Mouse (Mus musculus): ENCODE results near the gene Evc2. TPM values are rescaled to one million over a fixed set of nuclear protein-coding genes. Genes with fewer than 3 reads are reported as not detected.

Gene Evc2
- polyA plus RNA-seq, 1 experiment from 2014 or later = 11.5 TPM

DNA sequence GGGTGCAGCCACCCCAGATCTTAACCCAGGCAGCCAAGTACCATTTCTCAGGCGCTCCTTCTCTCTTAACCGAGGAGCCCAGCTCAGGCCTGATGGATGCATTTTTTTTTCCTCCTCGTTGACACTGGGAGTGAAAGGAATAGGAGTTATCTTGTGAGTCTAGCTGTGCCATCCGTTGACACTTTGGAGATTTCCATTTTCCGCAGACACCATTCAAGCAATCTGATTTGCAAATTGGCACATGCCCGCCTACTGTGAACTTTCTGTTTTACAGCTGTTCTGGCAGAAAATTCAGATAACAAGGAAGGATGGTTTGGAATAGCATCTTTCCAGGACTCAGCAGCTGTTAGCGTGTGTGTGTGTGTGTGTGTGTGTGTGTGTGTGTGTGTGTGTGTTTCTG lies 39.1 kb downstream of the Evc2 start:
- no peak overlapping the region for H3K4me3 ChIP-seq (replicated peaks)
- H3K4me2 ChIP-seq (replicated peaks) = no peak overlapping the region
- no peaks in the 10 kb centered on the region for H3K9me3 ChIP-seq
- H3K4me1 ChIP-seq (replicated peaks) = no peaks in the 10 kb centered on the region
- H3K9ac ChIP-seq = no peak overlapping the region
- H3K36me3 ChIP-seq = 0 out of 2 replicates have a peak, but pooled peaks cover 8% of the 10 kb centered on the region
- H3K27ac ChIP-seq = no peak overlapping the region
- ATAC-seq = no peak
- 80% methylated on average over 7 of the region's 7 CpGs for WGBS
- no peaks in the 10 kb centered on the region for H3K27me3 ChIP-seq (replicated peaks)

DNA sequence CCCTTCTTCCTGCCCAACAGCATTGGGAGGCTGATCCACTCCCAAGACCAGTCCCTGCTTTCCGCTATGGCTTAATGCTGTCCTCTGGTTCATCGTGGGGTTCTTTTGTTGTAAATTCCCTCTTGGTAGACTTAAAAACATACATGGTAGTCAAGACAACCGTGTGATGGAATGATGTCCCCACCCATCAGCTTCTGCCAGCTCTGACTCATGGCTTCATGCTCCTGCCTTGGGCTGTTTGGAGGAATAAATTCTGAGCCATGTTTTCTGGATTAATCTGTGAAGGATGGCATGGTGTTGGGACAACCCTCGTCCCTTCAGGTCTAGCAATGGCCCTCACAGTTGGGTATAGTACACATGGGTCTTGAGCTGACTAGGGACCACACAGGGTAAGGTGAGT lies 42.3 kb downstream of the Evc2 start:
- 88% methylated on average over 4 of the region's 4 CpGs for WGBS
- Histone ChIP-seq H3K4me3 (replicated peaks) (no peak overlapping the region), H3K9me3 (no peaks in the 10 kb centered on the region)

DNA sequence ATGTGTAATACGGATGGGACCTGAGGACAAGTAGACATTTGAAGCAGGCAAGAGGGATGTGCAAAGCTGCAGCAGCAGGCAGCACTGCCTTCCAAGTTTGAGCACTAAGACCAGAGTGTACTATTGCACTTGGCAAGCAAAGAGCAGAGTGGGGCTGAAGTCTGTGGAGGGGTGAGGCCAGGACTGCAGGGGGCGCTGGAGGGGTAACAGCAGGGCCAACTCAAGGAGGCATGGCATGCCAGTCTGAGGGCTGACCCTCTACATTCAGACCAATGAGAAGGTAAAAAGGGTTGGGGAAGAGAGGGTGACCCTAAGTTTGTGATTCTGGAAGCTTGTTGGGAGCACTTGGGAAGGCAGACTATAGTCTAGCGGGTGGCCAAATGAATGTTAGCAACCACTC lies 45.3 kb downstream of the Evc2 start:
- WGBS = 89% methylated on average over 3 of the region's 3 CpGs
- peaks cover 9% of the 10 kb centered on the region; the same call in 1 of the 2 replicates for H3K36me3 ChIP-seq

More for the DNA sequence above, 42.3 kb downstream of the Evc2 start:
- ATAC-seq = no peak
- Histone ChIP-seq H3K4me1 (replicated peaks) (no peaks in the 10 kb centered on the region), H3K9ac (no peak overlapping the region), H3K27ac (no peak overlapping the region), H3K4me2 (replicated peaks) (no peak overlapping the region), H3K27me3 (replicated peaks) (no peaks in the 10 kb centered on the region), H3K36me3 (peaks cover 4% of the 10 kb centered on the region; the same call in 1 of the 2 replicates)

DNA sequence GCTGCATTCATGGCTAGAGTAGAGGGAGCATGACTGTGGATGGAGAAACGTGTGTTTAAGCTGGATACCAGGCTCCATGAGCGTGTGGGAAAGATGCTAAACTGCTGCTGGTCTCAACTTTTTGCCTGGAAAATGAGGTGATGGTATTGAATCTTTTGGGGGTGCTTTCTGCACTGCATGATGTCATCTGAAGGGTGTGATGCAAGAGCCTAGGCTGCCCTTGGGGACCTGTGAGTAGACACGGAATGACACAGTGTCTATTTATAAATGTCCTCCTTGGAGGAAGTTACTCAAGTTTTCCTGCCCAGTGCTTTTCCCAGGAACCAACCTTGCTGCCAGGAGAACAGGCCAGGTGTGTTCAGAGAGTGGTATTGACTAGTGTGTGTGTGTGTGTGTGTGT lies 50.3 kb downstream of the Evc2 start:
- Histone ChIP-seq H3K27me3 (replicated peaks) (no peaks in the 10 kb centered on the region), H3K36me3 (peaks cover 9% of the 10 kb centered on the region; the same call in 1 of the 2 replicates), H3K4me3 (replicated peaks) (no peak overlapping the region), H3K27ac (no peak overlapping the region), H3K9ac (no peak overlapping the region), H3K4me1 (replicated peaks) (no peaks in the 10 kb centered on the region), H3K4me2 (replicated peaks) (no peak overlapping the region), H3K9me3 (no peaks in the 10 kb centered on the region)
- 85% methylated on average over 3 of the region's 3 CpGs for WGBS
- ATAC-seq = no peak

More for the DNA sequence above, 45.3 kb downstream of the Evc2 start:
- Histone ChIP-seq H3K4me2 (replicated peaks) (no peak overlapping the region), H3K9me3 (no peaks in the 10 kb centered on the region), H3K4me1 (replicated peaks) (no peaks in the 10 kb centered on the region), H3K27ac (no peak overlapping the region), H3K4me3 (replicated peaks) (no peak overlapping the region), H3K27me3 (replicated peaks) (no peaks in the 10 kb centered on the region), H3K9ac (no peak overlapping the region)
- no peak for ATAC-seq

DNA sequence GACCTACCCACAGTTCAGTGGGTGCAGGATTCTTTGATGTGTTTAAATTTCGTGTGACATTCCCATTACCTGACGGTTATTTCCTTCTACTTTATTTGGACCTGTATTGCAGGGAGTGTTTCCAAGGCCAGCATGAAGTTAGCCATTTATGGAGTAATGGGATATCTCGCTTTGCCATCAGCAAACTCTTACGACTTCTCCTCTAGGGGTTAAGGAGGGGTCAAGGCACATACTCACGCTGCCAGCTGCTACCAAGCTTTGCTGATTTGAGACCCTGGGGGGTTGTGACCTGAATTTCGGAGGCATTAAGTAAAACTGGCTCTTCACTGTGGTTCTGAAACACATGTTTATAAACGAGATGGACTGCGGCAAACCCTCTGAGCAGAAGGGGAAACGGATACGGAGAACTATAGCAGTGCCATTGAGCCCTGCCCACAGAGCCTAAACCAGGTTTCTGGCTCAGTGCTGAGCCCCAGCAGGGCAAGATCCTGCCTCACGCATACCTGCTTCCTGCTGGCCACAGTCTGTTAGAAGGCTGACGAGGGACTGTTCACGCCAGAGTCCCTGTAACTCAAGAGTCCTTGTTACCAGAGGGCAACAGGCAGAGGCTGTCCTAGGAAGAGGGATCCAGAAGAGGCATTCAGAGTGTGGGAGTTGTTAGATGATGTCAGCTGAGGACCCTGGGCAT lies 51.7 kb downstream of the Evc2 start:
- 60% methylated on average over 13 of the region's 13 CpGs for WGBS
- no peak overlapping the region for H3K27ac ChIP-seq
- no peak for ATAC-seq

DNA sequence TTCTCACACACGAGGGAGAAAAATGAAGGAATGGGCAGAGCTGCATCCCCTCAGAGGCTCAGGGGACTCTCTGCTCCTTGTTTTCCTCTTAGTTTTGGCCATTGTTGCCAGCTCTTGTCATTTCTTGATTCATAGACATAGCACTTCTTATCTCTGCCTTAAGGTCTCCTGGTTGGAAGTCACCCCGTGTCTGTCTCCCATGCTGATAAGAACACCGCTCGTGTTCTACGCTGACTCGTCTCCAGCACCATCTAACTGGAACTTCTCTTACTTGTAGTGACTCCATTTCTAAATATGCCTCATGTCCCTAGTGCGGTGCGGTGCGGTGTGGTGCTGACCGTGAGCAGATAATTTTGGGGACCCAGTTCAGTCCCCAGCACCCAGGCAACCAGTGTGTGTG lies 52.6 kb downstream of the Evc2 start:
- H3K4me2 ChIP-seq (replicated peaks) = no peak overlapping the region
- H3K9me3 ChIP-seq = no peaks in the 10 kb centered on the region
- H3K4me1 ChIP-seq (replicated peaks) = no peaks in the 10 kb centered on the region
- H3K27me3 ChIP-seq (replicated peaks) = no peaks in the 10 kb centered on the region
- 91% methylated on average over 10 of the region's 10 CpGs for WGBS
- H3K27ac ChIP-seq = no peak overlapping the region
- no peak overlapping the region for H3K9ac ChIP-seq
- H3K4me3 ChIP-seq (replicated peaks) = no peak overlapping the region
- H3K36me3 ChIP-seq = peaks cover 14% of the 10 kb centered on the region
- no peak for ATAC-seq

More for the DNA sequence above, 51.7 kb downstream of the Evc2 start:
- H3K9ac ChIP-seq = no peak overlapping the region
- H3K4me2 ChIP-seq (replicated peaks) = no peak overlapping the region
- no peaks in the 10 kb centered on the region for H3K4me1 ChIP-seq (replicated peaks)
- H3K36me3 ChIP-seq = peaks cover 10% of the 10 kb centered on the region
- H3K27me3 ChIP-seq (replicated peaks) = no peaks in the 10 kb centered on the region
- H3K4me3 ChIP-seq (replicated peaks) = no peak overlapping the region
- no peaks in the 10 kb centered on the region for H3K9me3 ChIP-seq

DNA sequence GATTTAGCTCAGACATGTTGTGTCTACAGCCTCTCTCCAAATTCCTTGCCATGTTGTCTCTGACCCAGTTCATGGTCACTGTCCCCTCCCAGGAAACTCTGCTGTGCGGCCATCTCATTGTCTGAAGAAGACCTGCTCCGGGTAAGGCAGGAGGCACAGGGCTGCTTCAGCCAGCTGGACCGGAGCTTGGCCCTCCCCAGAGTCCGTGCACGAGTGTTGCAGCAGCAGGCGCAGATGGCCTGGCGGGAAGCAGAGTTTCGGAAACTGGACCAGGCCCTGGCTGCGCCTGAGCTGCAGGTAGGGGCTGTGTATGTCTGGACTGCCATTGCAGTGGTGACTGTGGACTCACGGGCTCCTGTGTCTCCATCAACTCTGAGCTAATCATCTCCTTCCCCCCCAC lies 53.6 kb downstream of the Evc2 start:
- WGBS = 91% methylated on average over 10 of the region's 10 CpGs
- peaks cover 9% of the 10 kb centered on the region for H3K36me3 ChIP-seq

DNA sequence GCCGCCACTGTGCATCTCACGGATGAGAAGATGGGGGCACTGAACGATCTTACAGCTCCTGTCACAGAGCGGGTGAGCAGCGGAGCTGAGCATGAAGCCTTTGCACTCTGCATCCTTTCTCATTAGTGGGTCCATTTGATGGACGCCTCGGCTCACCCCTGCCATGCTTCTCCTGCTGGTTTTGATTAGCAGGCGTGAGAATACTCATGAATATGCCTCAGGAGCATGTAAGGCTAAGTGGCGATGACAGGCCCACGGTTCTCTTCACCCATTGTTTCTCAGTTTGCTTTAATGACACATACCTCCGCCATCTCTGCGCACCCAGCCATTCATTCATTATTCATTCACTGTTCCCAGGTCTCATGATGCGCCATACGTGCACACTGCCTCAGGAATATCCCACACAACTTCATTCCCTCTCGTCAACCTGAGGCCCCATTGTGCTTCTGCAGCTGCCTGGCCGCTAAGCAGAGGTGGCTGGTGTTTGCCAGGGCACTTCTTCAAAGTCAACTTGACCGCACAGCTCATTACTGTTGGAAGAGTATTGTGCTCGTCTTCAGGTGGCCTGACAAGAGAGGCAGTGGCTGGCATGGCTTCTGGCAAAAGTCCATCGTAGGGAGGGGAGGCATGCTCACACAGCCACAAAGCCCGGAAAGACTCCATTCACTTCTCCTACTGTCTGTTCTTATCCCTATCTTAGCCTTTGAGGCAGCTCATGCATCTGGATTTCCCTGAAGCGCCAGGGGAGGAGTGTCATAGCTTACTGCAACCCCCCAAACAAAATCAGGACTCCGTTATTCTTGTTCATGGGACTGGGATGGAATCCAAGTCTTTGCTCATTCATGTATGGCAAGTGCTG lies 57.1 kb downstream of the Evc2 start:
- H3K27ac ChIP-seq = no peak overlapping the region
- 89% methylated on average over 22 of the region's 22 CpGs for WGBS
- no peak for ATAC-seq
- no peaks in the 10 kb centered on the region for H3K4me1 ChIP-seq (replicated peaks)
- H3K36me3 ChIP-seq = peaks cover 5% of the 10 kb centered on the region; the same call in 1 of the 2 replicates
- no peak overlapping the region for H3K9ac ChIP-seq
- no peak overlapping the region for H3K4me2 ChIP-seq (replicated peaks)
- no peaks in the 10 kb centered on the region for H3K9me3 ChIP-seq
- H3K27me3 ChIP-seq (replicated peaks) = no peaks in the 10 kb centered on the region
- no peak overlapping the region for H3K4me3 ChIP-seq (replicated peaks)

More for the DNA sequence above, 53.6 kb downstream of the Evc2 start:
- Histone ChIP-seq H3K4me3 (replicated peaks) (no peak overlapping the region), H3K27ac (no peak overlapping the region), H3K27me3 (replicated peaks) (no peaks in the 10 kb centered on the region), H3K9me3 (no peaks in the 10 kb centered on the region), H3K4me2 (replicated peaks) (no peak overlapping the region), H3K9ac (no peak overlapping the region), H3K4me1 (replicated peaks) (no peaks in the 10 kb centered on the region)
- ATAC-seq = no peak

DNA sequence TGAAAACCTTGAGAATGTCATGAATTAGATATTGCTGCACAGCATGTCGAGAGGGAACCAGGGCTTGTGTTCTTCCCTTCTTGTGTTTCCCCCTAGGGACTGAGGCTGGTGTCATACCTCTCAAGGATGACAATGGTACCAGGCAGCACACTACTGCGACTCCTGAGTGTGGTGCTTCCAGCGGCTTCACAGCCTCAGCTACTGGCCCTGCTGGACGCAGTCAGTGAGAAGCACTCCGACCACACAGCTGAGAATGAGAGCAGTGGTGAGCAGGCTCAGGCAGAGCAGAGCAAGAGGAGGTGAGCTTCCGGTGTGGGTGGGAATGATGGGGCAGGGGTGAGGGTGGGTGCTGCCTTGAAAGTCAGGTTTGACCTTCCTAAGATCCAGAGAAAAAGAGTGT lies 80.7 kb downstream of the Evc2 start:
- Histone ChIP-seq H3K9ac (no peak overlapping the region), H3K4me3 (replicated peaks) (no peak overlapping the region), H3K9me3 (no peaks in the 10 kb centered on the region), H3K27ac (no peak overlapping the region), H3K4me2 (replicated peaks) (no peak overlapping the region), H3K27me3 (replicated peaks) (no peaks in the 10 kb centered on the region), H3K4me1 (replicated peaks) (no peaks in the 10 kb centered on the region), H3K36me3 (0 out of 2 replicates have a peak, but pooled peaks cover 2% of the 10 kb centered on the region)
- no peak for ATAC-seq
- 89% methylated on average over 6 of the region's 6 CpGs for WGBS

DNA sequence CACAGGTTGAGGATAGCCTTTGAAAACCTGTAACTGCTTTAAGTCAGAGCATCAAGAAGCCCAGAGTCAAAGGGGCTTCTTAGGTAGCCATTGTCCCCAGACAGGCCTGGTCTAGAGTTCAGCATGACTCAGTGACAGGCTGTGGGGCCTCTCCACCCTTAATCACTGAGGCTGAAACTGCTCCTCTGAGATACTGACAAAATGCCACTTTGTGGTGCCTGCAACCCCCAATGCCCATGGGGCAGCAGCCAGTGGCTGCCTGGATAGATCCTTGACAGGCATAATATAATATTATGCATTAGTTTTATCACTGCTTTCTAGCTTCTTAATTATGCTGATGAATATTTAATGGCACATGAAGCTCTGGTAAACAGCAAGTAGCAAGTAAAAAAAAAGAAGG lies 88.9 kb downstream of the Evc2 start:
- no peaks in the 10 kb centered on the region for H3K9me3 ChIP-seq
- H3K9ac ChIP-seq = no peak overlapping the region
- H3K27ac ChIP-seq = no peak overlapping the region
- H3K36me3 ChIP-seq = no peaks in the 10 kb centered on the region
- H3K27me3 ChIP-seq (replicated peaks) = no peaks in the 10 kb centered on the region
- H3K4me3 ChIP-seq (replicated peaks) = no peak overlapping the region
- no peak overlapping the region for H3K4me2 ChIP-seq (replicated peaks)
- H3K4me1 ChIP-seq (replicated peaks) = no peaks in the 10 kb centered on the region
- no peak for ATAC-seq

DNA sequence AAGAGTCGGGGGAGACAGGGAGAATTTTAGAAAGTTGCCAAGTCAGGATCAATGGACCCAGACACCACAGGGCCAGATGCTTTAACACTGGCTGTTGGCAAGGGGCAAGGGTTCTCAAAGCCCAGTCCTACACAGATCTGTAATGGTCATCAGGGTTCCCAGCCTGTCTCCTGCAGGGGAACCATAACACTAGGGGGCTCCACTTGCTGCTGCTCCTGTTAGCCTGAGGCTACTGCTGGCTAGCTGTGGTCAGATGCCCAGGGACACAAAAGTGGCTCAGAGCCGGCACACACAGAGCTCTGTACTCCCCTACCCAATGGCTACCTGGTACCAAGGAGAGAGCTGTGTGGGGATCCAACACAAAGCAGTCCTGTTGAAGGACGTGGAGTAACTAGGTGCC lies 97.1 kb downstream of the Evc2 start:
- 80% methylated on average over 3 of the region's 3 CpGs for WGBS
- no peaks in the 10 kb centered on the region for H3K9me3 ChIP-seq
- H3K36me3 ChIP-seq = no peaks in the 10 kb centered on the region
- no peaks in the 10 kb centered on the region for H3K4me1 ChIP-seq (replicated peaks)
- no peak overlapping the region for H3K27ac ChIP-seq
- H3K4me3 ChIP-seq (replicated peaks) = no peak overlapping the region
- no peak overlapping the region for H3K9ac ChIP-seq
- H3K4me2 ChIP-seq (replicated peaks) = no peak overlapping the region
- H3K27me3 ChIP-seq (replicated peaks) = no peaks in the 10 kb centered on the region
- ATAC-seq = no peak

DNA sequence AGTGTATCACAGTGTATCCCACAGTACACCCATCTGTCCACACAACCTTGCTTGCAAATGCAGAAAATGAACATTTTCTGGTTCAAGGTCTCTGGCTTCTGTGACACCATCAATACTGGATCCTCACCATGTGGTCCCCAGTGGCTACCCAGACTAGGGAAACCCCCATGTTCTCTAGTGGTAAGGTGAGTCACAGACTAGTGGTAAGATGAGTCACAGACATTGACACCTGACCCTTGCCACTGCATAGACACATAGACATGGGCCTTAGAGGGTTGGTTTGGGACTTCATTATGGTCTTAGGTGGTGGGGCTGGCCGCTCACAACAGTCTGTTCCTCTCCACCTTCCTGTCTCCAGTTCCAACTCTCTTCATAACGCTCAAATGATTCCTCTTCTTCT lies 104.5 kb downstream of the Evc2 start:
- H3K27ac ChIP-seq = no peak overlapping the region
- H3K36me3 ChIP-seq = no peaks in the 10 kb centered on the region
- H3K4me3 ChIP-seq (replicated peaks) = no peak overlapping the region
- no peak for ATAC-seq
- WGBS = 85% methylated on average over 2 of the region's 2 CpGs
- H3K9ac ChIP-seq = no peak overlapping the region
- H3K9me3 ChIP-seq = no peaks in the 10 kb centered on the region
- no peaks in the 10 kb centered on the region for H3K4me1 ChIP-seq (replicated peaks)
- no peak overlapping the region for H3K4me2 ChIP-seq (replicated peaks)
- H3K27me3 ChIP-seq (replicated peaks) = no peaks in the 10 kb centered on the region

Data from intestine, embryonic 15.5 days (tissue).